Mouse (Mus musculus): Measurements from ENCODE around the gene Kcna5. TPM values are rescaled to one million over a fixed set of nuclear protein-coding genes. Genes with fewer than 3 reads are reported as not detected.
A peak's percentile ranks its signal among the peaks of the same experiment; 100 is the strongest.

The Kcna5 gene
- total RNA-seq, 2 experiments from 2014 or later: 1.5 to 1.6 TPM

GRCm38 (mm10) chr6:126530019-126530418 lies 5.2 kb downstream of the Kcna5 start:
- TF ChIP-seq CTCF (conservative IDR thresholded peaks at IDR 0.05): no peak

GRCm38 (mm10) chr6:126514720-126515119 lies 20.5 kb downstream of the Kcna5 start:
- no peak for TF ChIP-seq CTCF (conservative IDR thresholded peaks at IDR 0.05)
- no peak overlapping the region for H3K27ac ChIP-seq
- H3K4me3 ChIP-seq: peak overlapping the region; percentile 17
- DNase-seq (ENCODE audit: low spot score in 2 of 2): peak; percentile 10 to 33

More at GRCm38 (mm10) chr6:126530019-126530418, 5.2 kb downstream of the Kcna5 start:
- DNase-seq (ENCODE audit: low spot score in 2 of 2): no peak
- H3K27ac ChIP-seq: no peak overlapping the region
- H3K4me3 ChIP-seq: no peak overlapping the region

GRCm38 (mm10) chr6:126513714-126514248 lies 21.4 kb downstream of the Kcna5 start:
- Histone ChIP-seq H3K4me3 (no peak overlapping the region), H3K27ac (no peak overlapping the region)
- no peak for DNase-seq (ENCODE audit: low spot score in 2 of 2)
- TF ChIP-seq CTCF (conservative IDR thresholded peaks at IDR 0.05): no peak

- H3K4me3 ChIP-seq: no peak overlapping the region
- TF ChIP-seq CTCF (conservative IDR thresholded peaks at IDR 0.05): peak; percentile 81
- no peak overlapping the region for H3K27ac ChIP-seq
- DNase-seq (ENCODE audit: low spot score in 2 of 2): peak in 1 of 2 experiments; percentile 15
Observed at GRCm38 (mm10) chr6:126513154-126513553, 22.1 kb downstream of the Kcna5 start.

GRCm38 (mm10) chr6:126508671-126509070 lies 26.5 kb downstream of the Kcna5 start:
- TF ChIP-seq CTCF (conservative IDR thresholded peaks at IDR 0.05): no peak

GRCm38 (mm10) chr6:126503920-126504319 lies 31.3 kb downstream of the Kcna5 start:
- Histone ChIP-seq H3K27ac (no peak overlapping the region), H3K4me3 (no peak overlapping the region)
- TF ChIP-seq CTCF (conservative IDR thresholded peaks at IDR 0.05): peak; percentile 62
- DNase-seq (ENCODE audit: low spot score in 2 of 2): no peak

More at GRCm38 (mm10) chr6:126508671-126509070, 26.5 kb downstream of the Kcna5 start:
- no peak for DNase-seq (ENCODE audit: low spot score in 2 of 2)
- Histone ChIP-seq H3K4me3 (no peak overlapping the region), H3K27ac (no peak overlapping the region)

- TF ChIP-seq CTCF (conservative IDR thresholded peaks at IDR 0.05): no peak
- Histone ChIP-seq H3K27ac (no peak overlapping the region), H3K4me3 (no peak overlapping the region)
- DNase-seq (ENCODE audit: low spot score in 2 of 2): no peak
Observed at GRCm38 (mm10) chr6:126502691-126503301, 32.4 kb downstream of the Kcna5 start.

GRCm38 (mm10) chr6:126500985-126501384 lies 34.2 kb downstream of the Kcna5 start:
- TF ChIP-seq CTCF (conservative IDR thresholded peaks at IDR 0.05): peak; percentile 49
- H3K4me3 ChIP-seq: no peak overlapping the region
- DNase-seq (ENCODE audit: low spot score in 2 of 2): no peak
- no peak overlapping the region for H3K27ac ChIP-seq

GRCm38 (mm10) chr6:126500088-126500487 lies 35.1 kb downstream of the Kcna5 start:
- peak; percentile 59 to 91 for DNase-seq (ENCODE audit: low spot score in 2 of 2)
- no peak overlapping the region for H3K4me3 ChIP-seq
- no peak overlapping the region for H3K27ac ChIP-seq
- peak; percentile 96 for TF ChIP-seq CTCF (conservative IDR thresholded peaks at IDR 0.05)

GRCm38 (mm10) chr6:126497878-126498277 lies 37.3 kb downstream of the Kcna5 start:
- Histone ChIP-seq H3K4me3 (no peak overlapping the region), H3K27ac (no peak overlapping the region)
- TF ChIP-seq CTCF (conservative IDR thresholded peaks at IDR 0.05): peak; percentile 90
- peak; percentile 26 to 59 for DNase-seq (ENCODE audit: low spot score in 2 of 2)

- no peak for TF ChIP-seq CTCF (conservative IDR thresholded peaks at IDR 0.05)
- DNase-seq (ENCODE audit: low spot score in 2 of 2): no peak
- H3K4me3 ChIP-seq: no peak overlapping the region
- H3K27ac ChIP-seq: no peak overlapping the region
Observed at GRCm38 (mm10) chr6:126497173-126497839, 37.9 kb downstream of the Kcna5 start.

GRCm38 (mm10) chr6:126487136-126487535 lies 48.1 kb downstream of the Kcna5 start:
- TF ChIP-seq CTCF (conservative IDR thresholded peaks at IDR 0.05): no peak
- no peak overlapping the region for H3K27ac ChIP-seq
- DNase-seq (ENCODE audit: low spot score in 2 of 2): no peak
- H3K4me3 ChIP-seq: no peak overlapping the region

GRCm38 (mm10) chr6:126484887-126485286 lies 50.3 kb downstream of the Kcna5 start:
- TF ChIP-seq CTCF (conservative IDR thresholded peaks at IDR 0.05): no peak
- no peak overlapping the region for H3K27ac ChIP-seq
- no peak for DNase-seq (ENCODE audit: low spot score in 2 of 2)
- no peak overlapping the region for H3K4me3 ChIP-seq
